Comparison of ENCODE assay signal across 8 mouse cellular contexts in genomic region chr6:114874138-114874928, GRCm38 (mm10).
DNase-seq lines count a peak whose midpoint lies in the region; ATAC-seq lines count a peak whose summit lies in the region.

No protein-coding gene starts in this region.

- DNase-seq in frontal cortex, postnatal 14 days (ENCODE audit: low spot score in 2 of 2): no peak
- DNase-seq in MEL-GATA-1-ER (ENCODE audit: extremely low read depth, low read depth): peak; percentile 26
- DNase-seq in forebrain, embryonic 11.5 days (ENCODE audit: low spot score): no peak
- DNase-seq in retina, postnatal 1 day: peak; percentile 66
- no peak for DNase-seq in urinary bladder, postnatal 4 days (ENCODE audit: low spot score in 2 of 2)

- peak; percentile 9; the same call in 1 of the 2 replicates for ATAC-seq in frontal cortex, adult (ENCODE audit: low TSS enrichment)
- ATAC-seq in forebrain, embryonic 11.5 days (replicated peaks; ENCODE audit: low FRiP score): peak; percentile 64
- peak; percentile 64 for ATAC-seq in intestine, embryonic 15.5 days
- ATAC-seq in liver, embryonic 16.5 days (ENCODE audit: low read depth): peak; percentile 26

- H3K9ac ChIP-seq in forebrain, embryonic 11.5 days (ENCODE audit: low read length): peak overlapping the region; percentile 75
- H3K9ac ChIP-seq in intestine, embryonic 15.5 days: peak overlapping the region; percentile 67
- peak overlapping the region; percentile 71 for H3K9ac ChIP-seq in liver, embryonic 16.5 days (ENCODE audit: low read depth, low read length)

- peak overlapping the region; percentile 42 for H3K4me3 ChIP-seq in forebrain, embryonic 11.5 days (ENCODE audit: low read depth, low read length)
- H3K4me3 ChIP-seq in intestine, embryonic 15.5 days (replicated peaks): peak overlapping the region; percentile 44
- H3K4me3 ChIP-seq in liver, embryonic 16.5 days (ENCODE audit: low read depth, low read length): peak overlapping the region; percentile 64

- H3K4me2 ChIP-seq in forebrain, embryonic 11.5 days (ENCODE audit: low read depth, low read length, severe bottlenecking): peak overlapping the region; percentile 83
- H3K4me2 ChIP-seq in intestine, embryonic 15.5 days (replicated peaks): peak overlapping the region; percentile 88
- H3K4me2 ChIP-seq in liver, embryonic 16.5 days (ENCODE audit: low read depth, low read length): peak overlapping the region; percentile 87

- H3K27me3 ChIP-seq in forebrain, embryonic 11.5 days (ENCODE audit: control insufficient read depth, insufficient read depth, low read length): no peaks in the 10 kb centered on the region
- no peaks in the 10 kb centered on the region for H3K27me3 ChIP-seq in intestine, embryonic 15.5 days (replicated peaks)
- no peaks in the 10 kb centered on the region for H3K27me3 ChIP-seq in liver, embryonic 16.5 days (ENCODE audit: control insufficient read depth, insufficient read depth, low read depth, low read length)

- H3K9me3 ChIP-seq in forebrain, embryonic 11.5 days (ENCODE audit: control insufficient read depth, low read length): no peaks in the 10 kb centered on the region
- no peaks in the 10 kb centered on the region for H3K9me3 ChIP-seq in intestine, embryonic 15.5 days
- H3K9me3 ChIP-seq in liver, embryonic 16.5 days (replicated peaks; ENCODE audit: control insufficient read depth, low read length): no peaks in the 10 kb centered on the region

- 8% methylated on average over 19 of the region's 19 CpGs for WGBS in forebrain, embryonic 11.5 days
- 12% methylated on average over 19 of the region's 19 CpGs for WGBS in intestine, embryonic 15.5 days
- 7% methylated on average over 19 of the region's 19 CpGs for WGBS in liver, embryonic 16.5 days (ENCODE audit: insufficient replicate concordance)

- peaks cover 51% of the 10 kb centered on the region for H3K4me1 ChIP-seq in forebrain, embryonic 11.5 days (replicated peaks; ENCODE audit: control insufficient read depth, insufficient read depth, low read length)
- peaks cover 75% of the 10 kb centered on the region for H3K4me1 ChIP-seq in intestine, embryonic 15.5 days (replicated peaks)
- H3K4me1 ChIP-seq in liver, embryonic 16.5 days (ENCODE audit: control insufficient read depth, low read depth, low read length): peaks cover 60% of the 10 kb centered on the region

- no peaks in the 10 kb centered on the region for H3K36me3 ChIP-seq in forebrain, embryonic 11.5 days (ENCODE audit: control insufficient read depth, insufficient read depth, low read length)
- H3K36me3 ChIP-seq in intestine, embryonic 15.5 days: peaks cover 3% of the 10 kb centered on the region; the same call in 1 of the 2 replicates
- H3K36me3 ChIP-seq in liver, embryonic 16.5 days (ENCODE audit: control insufficient read depth, insufficient read depth): no peaks in the 10 kb centered on the region

- H3K27ac ChIP-seq in forebrain, embryonic 11.5 days (ENCODE audit: low read depth, low read length): peak overlapping the region; percentile 95
- H3K27ac ChIP-seq in intestine, embryonic 15.5 days: peak overlapping the region; percentile 98
- peak overlapping the region; percentile 88 for H3K27ac ChIP-seq in liver, embryonic 16.5 days (ENCODE audit: low read length)

Comparison
In these comparisons a context has a peak if more than half of its experiments do, and no peak if none do; other contexts are left out.
1. ATAC-seq: peak in every context shown above with its lines; median percentile 64 in forebrain, embryonic 11.5 days; 64 in intestine, embryonic 15.5 days; 26 in liver, embryonic 16.5 days; 9 in frontal cortex, adult.
2. DNase-seq: peak in MEL-GATA-1-ER (single experiment) and retina, postnatal 1 day (single experiment); none in frontal cortex, postnatal 14 days (0 of 2), forebrain, embryonic 11.5 days (single experiment) and urinary bladder, postnatal 4 days (0 of 2).
3. Peak in every context shown above with its lines, with median percentiles within 50 percentile points of each other: H3K27ac ChIP-seq, H3K4me2 ChIP-seq, H3K4me3 ChIP-seq and H3K9ac ChIP-seq.